Mouse (Mus musculus) lung, embryonic 15.5 days (tissue): Measurements from ENCODE around the gene Ahcyl1. TPM values are rescaled to one million over a fixed set of nuclear protein-coding genes. Genes with fewer than 3 reads are reported as not detected.

ENCODE experiments used
- ATAC-seq: fragments of 200-750 bp; cut with Nextera tagmentation; 2 replicates; pipeline ENCODE4 v1.8.0; 2017; ENCODE audit warnings: moderate number of reproducible peaks, borderline replicate concordance; ENCODE audit not compliant: low FRiP score, low TSS enrichment; ENCODE audit errors: extremely low read depth
- H3K27ac ChIP-seq: fragments of 300-500 bp; sonication (generic); 2 replicates; pipeline ENCODE4 v1.5.1; 2015; ENCODE audit warnings: moderate library complexity, mild to moderate bottlenecking, inconsistent platforms
- H3K27me3 ChIP-seq: fragments of 300-500 bp; sonication (generic); 2 replicates; pipeline ENCODE4 v1.6.1; 2015; ENCODE audit warnings: inconsistent platforms
- H3K36me3 ChIP-seq: fragments of 300-500 bp; sonication (generic); 2 replicates; pipeline ENCODE4 v1.6.1; 2015; ENCODE audit warnings: inconsistent platforms
- H3K4me1 ChIP-seq: fragments of 300-500 bp; sonication (generic); 2 replicates; pipeline ENCODE4 v1.6.1; 2015; ENCODE audit warnings: inconsistent platforms
- H3K4me2 ChIP-seq: fragments of 300-500 bp; sonication (generic); 2 replicates; pipeline ENCODE4 v1.6.1; 2015; ENCODE audit warnings: inconsistent platforms, mild to moderate bottlenecking, moderate library complexity
- H3K4me3 ChIP-seq: fragments of 300-500 bp; sonication (generic); 2 replicates; pipeline ENCODE4 v1.5.1; 2015; ENCODE audit warnings: mild to moderate bottlenecking, inconsistent platforms
- H3K9ac ChIP-seq: fragments of 300-500 bp; sonication (generic); 2 replicates; pipeline ENCODE4 v1.6.1; 2015; ENCODE audit warnings: inconsistent platforms
- H3K9me3 ChIP-seq: fragments of 300-500 bp; sonication (generic); 2 replicates; pipeline ENCODE4 v1.6.1; 2016; ENCODE audit warnings: inconsistent platforms
- WGBS: fragments of 180-500 bp; shearing (Covaris S2); methylation state at CpG from one replicate; pipeline ENCODE4 v1.1.7; 2015; 5-methylcytosine and 5-hydroxymethylcytosine counted together
- polyA plus RNA-seq: library from polyadenylated mRNA; unstranded; fragments of >200 nt; fragmentation: Nextera tagmentation; extraction: Ambion mirVana; gene quantifications from 2 replicates; pipeline ENCODE4 v1.2.1, GENCODE M21; 2015

Ahcyl1 gene
- polyA plus RNA-seq = 83.3 and 88.4 TPM in 2 replicates

DNA sequence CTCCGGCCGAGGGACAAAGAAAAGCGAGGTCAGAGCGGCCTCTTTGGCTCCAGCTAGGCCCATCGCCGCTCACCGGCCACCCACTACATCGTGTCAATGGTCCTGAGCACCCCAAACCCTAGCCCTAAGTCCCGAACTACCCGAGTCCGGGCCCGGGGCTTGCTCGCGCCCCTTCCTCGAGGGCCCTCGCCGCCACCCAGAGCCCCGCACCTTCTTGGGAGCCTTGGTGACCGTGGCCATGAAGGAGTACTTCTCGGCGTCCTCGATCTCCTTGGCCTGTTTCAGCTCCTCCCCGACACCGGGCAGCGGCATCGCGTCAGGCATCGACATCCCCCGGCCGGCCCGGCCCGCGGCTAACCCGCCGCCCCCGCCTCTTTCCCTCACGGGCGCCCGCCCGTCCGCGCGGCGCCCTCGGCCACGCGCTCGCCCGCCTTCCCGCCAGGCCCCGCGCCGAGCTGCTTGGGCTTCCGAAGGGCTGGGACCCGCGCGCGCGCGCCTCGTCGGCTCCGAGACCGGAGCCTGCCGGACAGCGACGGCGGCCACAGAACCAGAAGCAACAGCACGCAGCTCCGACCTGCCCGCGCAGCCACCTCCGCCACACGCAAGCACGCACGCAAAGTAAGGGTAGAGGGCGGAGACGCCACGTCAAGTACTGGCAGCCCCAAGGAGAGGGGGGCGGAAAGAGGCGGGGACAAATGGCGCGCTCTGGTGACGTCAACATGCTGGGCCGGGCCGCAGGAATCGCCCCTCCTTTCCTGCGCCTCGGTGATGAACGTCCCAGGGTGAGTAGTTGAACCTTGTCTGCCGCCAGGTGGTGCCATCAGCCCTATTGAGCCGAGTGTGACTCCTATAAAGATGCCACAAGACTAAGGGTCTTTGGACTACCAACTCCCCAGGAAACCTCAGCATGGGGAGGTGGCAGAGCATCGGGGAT lies at the start of gene Ahcyl1:
TSS of gene Ahcyl1 (minus strand) at position 613 of the 934 bp plus-strand sequence.
- Histone ChIP-seq H3K9ac (peak within 1 kb of the TSS; percentile 94), H3K4me1 (peaks cover 22% of the 10 kb centered on the region), H3K36me3 (no peaks in the 10 kb centered on the region), H3K27me3 (no peaks in the 10 kb centered on the region), H3K4me2 (peak within 1 kb of the TSS; percentile 81), H3K9me3 (no peaks in the 10 kb centered on the region), H3K4me3 (peak within 1 kb of the TSS; percentile 82), H3K27ac (peak within 1 kb of the TSS; percentile 96)
- ATAC-seq = peak; percentile 99
- WGBS = under 1% methylated on average over 89 of the region's 93 CpGs

- H3K27ac ChIP-seq = no peak overlapping the region
- H3K4me1 ChIP-seq = peaks cover 28% of the 10 kb centered on the region
- H3K36me3 ChIP-seq = peaks cover 19% of the 10 kb centered on the region; the same call in 1 of the 2 replicates
- no peaks in the 10 kb centered on the region for H3K9me3 ChIP-seq
- H3K27me3 ChIP-seq = no peaks in the 10 kb centered on the region
- 81% methylated on average over 3 of the region's 3 CpGs for WGBS
- H3K9ac ChIP-seq = no peak overlapping the region
- no peak for ATAC-seq
- no peak overlapping the region for H3K4me2 ChIP-seq
- no peak overlapping the region for H3K4me3 ChIP-seq
These were observed 49.7 kb upstream of the Ahcyl1 start for GRCm38 (mm10) chr3:107746026-107746425.

DNA sequence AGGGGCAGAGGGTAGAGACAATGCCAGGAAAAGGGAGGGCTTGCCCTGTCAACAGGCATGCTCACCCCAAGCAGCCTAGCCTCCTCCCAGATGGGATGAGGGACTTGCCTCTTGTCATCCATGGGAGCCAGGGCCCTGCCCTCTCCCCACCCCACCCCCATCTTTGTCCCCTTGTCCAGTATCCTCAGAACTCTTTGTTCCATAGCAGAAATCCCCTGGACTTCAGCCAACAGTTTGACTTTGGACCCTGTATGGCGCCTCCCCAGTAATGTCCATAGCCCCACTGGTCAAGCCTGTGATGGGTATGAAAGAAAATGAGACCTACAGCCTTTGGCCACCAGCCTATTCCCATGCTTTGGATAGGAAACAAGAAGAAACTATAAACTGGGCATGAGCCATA lies 47.3 kb upstream of the Ahcyl1 start:
- Histone ChIP-seq H3K27ac (peak overlapping the region; percentile 2; the same call in 1 of the 2 replicates), H3K4me3 (no peak overlapping the region), H3K36me3 (peaks cover 9% of the 10 kb centered on the region; the same call in 1 of the 2 replicates), H3K27me3 (no peaks in the 10 kb centered on the region), H3K9ac (no peak overlapping the region), H3K9me3 (no peaks in the 10 kb centered on the region), H3K4me1 (peaks cover 43% of the 10 kb centered on the region), H3K4me2 (no peak overlapping the region)
- ATAC-seq = no peak
- 67% methylated on average over 1 of the region's 1 CpGs for whole genome bisulfite sequencing

GRCm38 (mm10) chr3:107743107-107743506 lies 46.7 kb upstream of the Ahcyl1 start:
- H3K9ac ChIP-seq = no peak overlapping the region
- no peak overlapping the region for H3K4me3 ChIP-seq
- peaks cover 4% of the 10 kb centered on the region; the same call in 1 of the 2 replicates for H3K36me3 ChIP-seq
- no peak overlapping the region for H3K4me2 ChIP-seq
- no peaks in the 10 kb centered on the region for H3K9me3 ChIP-seq
- no peak for ATAC-seq
- WGBS = 33% methylated on average over 3 of the region's 3 CpGs
- peaks cover 43% of the 10 kb centered on the region for H3K4me1 ChIP-seq
- H3K27me3 ChIP-seq = no peaks in the 10 kb centered on the region
- no peak overlapping the region for H3K27ac ChIP-seq

GRCm38 (mm10) chr3:107742071-107742710 lies 45.8 kb upstream of the Ahcyl1 start:
- Histone ChIP-seq H3K36me3 (no peaks in the 10 kb centered on the region; the same call in 1 of the 2 replicates), H3K4me2 (no peak overlapping the region), H3K9me3 (no peaks in the 10 kb centered on the region), H3K4me3 (no peak overlapping the region), H3K4me1 (peaks cover 43% of the 10 kb centered on the region), H3K9ac (no peak overlapping the region), H3K27me3 (no peaks in the 10 kb centered on the region), H3K27ac (0 out of 2 replicates have a peak overlapping the region, but pooled peaks have one; percentile 7)
- no peak for ATAC-seq
- 92% methylated on average over 10 of the region's 10 CpGs for WGBS

DNA sequence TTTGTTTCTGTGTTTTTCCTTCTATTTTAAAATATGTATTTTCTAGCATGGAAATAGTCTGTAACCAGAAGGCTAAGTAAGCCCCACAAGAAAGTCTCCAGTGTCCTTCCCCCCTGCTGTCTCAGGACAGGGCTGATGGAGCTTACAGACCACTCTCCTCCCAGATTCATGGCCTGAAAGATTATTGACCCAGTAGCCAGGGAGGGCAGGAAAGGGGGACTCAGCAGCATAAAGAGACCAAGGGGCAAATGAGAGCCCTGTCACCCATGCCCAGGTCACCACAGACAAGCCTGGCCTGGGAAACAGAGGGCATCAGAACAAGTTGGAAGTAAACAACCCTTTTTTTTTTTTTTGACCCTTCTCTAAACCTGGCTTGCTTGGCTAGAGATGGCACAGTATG lies 45.0 kb upstream of the Ahcyl1 start:
- ATAC-seq = no peak
- Histone ChIP-seq H3K9ac (no peak overlapping the region; the same call in 1 of the 2 replicates), H3K36me3 (no peaks in the 10 kb centered on the region; the same call in 1 of the 2 replicates), H3K4me2 (no peak overlapping the region), H3K9me3 (no peaks in the 10 kb centered on the region), H3K4me3 (no peak overlapping the region), H3K27me3 (no peaks in the 10 kb centered on the region), H3K4me1 (peaks cover 43% of the 10 kb centered on the region), H3K27ac (peak overlapping the region; percentile 72)

DNA sequence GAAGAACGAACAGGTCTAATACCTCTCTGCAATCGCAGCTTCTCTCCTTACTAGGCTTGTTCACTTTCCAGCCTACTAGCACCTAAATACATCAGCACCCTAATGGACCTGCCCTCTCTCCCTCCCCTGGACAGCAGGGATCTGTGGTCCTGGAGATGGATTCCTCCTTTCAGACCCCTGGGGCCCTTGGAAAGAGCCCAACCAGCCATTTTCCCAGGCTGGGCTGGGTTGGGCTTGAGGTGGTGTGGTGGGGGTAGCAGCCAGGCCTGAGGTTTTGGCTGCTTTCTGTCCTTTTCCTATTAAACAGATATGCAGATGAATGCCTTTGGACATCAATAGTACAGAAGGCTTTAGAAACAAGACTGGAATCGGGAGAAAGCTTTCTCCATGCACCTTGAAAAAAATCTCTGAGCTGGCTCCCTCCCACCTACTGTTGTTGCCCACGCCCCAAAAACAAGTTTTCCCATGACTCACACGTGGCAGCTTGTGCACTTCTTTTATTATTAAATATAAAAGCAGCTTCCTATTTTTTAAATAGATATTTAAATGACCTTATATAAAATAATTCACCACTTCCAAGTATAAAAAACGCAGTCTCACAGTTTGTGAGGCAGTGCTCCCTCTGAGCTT lies 44.3 kb upstream of the Ahcyl1 start:
- H3K9ac ChIP-seq = no peak overlapping the region
- 9% methylated on average over 6 of the region's 6 CpGs for WGBS
- H3K4me1 ChIP-seq = peaks cover 43% of the 10 kb centered on the region
- no peak overlapping the region for H3K4me3 ChIP-seq
- no peaks in the 10 kb centered on the region; the same call in 1 of the 2 replicates for H3K36me3 ChIP-seq
- peak; percentile 91 for ATAC-seq
- H3K27ac ChIP-seq = peak overlapping the region; percentile 72
- no peaks in the 10 kb centered on the region for H3K9me3 ChIP-seq
- H3K4me2 ChIP-seq = no peak overlapping the region; the same call in 1 of the 2 replicates
- no peaks in the 10 kb centered on the region for H3K27me3 ChIP-seq

DNA sequence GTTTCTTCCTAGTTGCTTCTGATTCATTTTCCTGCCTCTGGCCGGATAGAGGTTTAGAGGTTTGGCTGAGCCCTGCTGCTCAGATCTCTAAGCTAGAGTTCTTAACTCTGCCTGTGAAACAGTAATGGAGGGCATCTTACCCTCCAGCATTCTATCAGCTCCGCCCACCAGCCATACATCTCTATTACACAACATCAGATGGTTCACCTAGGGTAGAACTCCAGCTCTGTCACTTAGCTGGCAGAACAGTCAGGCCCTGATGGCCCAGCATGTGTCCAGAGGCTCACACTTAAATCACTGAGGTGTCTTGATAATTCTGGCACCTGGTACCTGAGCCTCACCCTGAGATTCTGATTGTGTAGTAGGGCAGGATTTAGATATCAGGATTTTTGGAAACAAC lies 43.6 kb upstream of the Ahcyl1 start:
- Histone ChIP-seq H3K9ac (no peak overlapping the region), H3K36me3 (no peaks in the 10 kb centered on the region; the same call in 1 of the 2 replicates), H3K4me2 (no peak overlapping the region), H3K4me1 (peaks cover 43% of the 10 kb centered on the region), H3K4me3 (no peak overlapping the region), H3K27ac (peak overlapping the region; percentile 72), H3K27me3 (no peaks in the 10 kb centered on the region), H3K9me3 (no peaks in the 10 kb centered on the region)
- 0 out of 2 replicates have a peak, but pooled peaks have one; percentile 28 for ATAC-seq
- WGBS = 69% methylated on average over 2 of the region's 2 CpGs

DNA sequence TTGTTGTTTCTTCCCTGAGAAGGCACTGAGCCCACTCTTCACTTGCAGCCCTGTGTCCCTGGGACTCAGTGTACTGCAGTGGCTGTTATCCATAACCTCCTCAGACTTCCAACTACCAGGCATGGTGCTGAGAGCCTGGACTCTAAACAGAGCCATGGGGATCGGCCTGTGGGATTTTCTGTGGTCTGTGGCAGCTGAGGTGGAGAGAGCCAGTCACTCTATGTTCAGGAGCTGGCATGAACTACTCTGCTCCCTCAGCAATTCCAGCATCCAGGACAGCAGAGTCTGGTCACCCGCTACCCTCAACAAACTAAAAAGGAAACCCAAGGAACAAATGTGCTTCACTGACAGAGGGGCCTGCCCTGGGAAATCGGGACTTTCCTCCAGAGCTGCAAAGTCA lies 43.1 kb upstream of the Ahcyl1 start:
- H3K27ac ChIP-seq = peak overlapping the region; percentile 3; the same call in 1 of the 2 replicates
- no peak overlapping the region for H3K4me2 ChIP-seq
- no peak overlapping the region for H3K4me3 ChIP-seq
- peaks cover 43% of the 10 kb centered on the region for H3K4me1 ChIP-seq
- H3K36me3 ChIP-seq = no peaks in the 10 kb centered on the region; the same call in 1 of the 2 replicates
- H3K27me3 ChIP-seq = no peaks in the 10 kb centered on the region
- H3K9ac ChIP-seq = no peak overlapping the region
- H3K9me3 ChIP-seq = no peaks in the 10 kb centered on the region
- ATAC-seq = no peak
- 69% methylated on average over 3 of the region's 3 CpGs for WGBS

GRCm38 (mm10) chr3:107738620-107739019 lies 42.3 kb upstream of the Ahcyl1 start:
- H3K9me3 ChIP-seq = no peaks in the 10 kb centered on the region
- H3K9ac ChIP-seq = no peak overlapping the region
- 71% methylated on average over 1 of the region's 1 CpGs for WGBS
- no peak overlapping the region for H3K27ac ChIP-seq
- peaks cover 39% of the 10 kb centered on the region for H3K4me1 ChIP-seq
- no peaks in the 10 kb centered on the region; the same call in 1 of the 2 replicates for H3K36me3 ChIP-seq
- no peak overlapping the region for H3K4me3 ChIP-seq
- ATAC-seq = no peak
- H3K27me3 ChIP-seq = no peaks in the 10 kb centered on the region
- no peak overlapping the region for H3K4me2 ChIP-seq

DNA sequence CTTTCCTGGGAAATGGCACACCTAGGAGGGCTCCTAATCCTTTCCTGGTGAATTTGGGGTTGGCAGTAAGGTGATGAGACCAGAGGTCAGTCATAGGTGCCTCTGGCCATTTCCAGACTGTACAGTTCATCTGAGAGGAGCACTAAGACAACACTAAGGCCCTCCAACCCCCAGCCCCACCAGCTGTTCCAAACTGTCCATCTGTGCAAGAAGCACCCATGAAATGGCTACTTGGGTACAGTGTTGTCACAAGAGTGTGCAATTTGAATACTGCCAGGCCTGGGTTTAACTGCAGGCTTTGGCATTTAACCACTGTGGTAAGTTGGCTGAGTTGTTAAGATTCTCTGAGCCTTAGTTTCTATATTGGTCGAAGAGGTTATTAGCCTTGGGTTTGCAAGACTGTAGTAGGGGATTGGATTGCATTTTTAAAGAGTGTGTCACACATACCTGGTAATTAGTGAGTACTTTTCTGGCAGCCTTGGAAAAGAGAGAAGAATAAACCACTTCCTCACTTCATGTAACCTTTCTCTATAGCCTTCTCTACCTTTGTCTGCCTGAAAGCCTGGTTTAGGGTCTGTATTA lies 41.3 kb upstream of the Ahcyl1 start:
- no peaks in the 10 kb centered on the region; the same call in 1 of the 2 replicates for H3K36me3 ChIP-seq
- H3K9ac ChIP-seq = no peak overlapping the region
- no peaks in the 10 kb centered on the region for H3K9me3 ChIP-seq
- 69% methylated on average over 1 of the region's 1 CpGs for WGBS
- no peak overlapping the region for H3K4me3 ChIP-seq
- no peaks in the 10 kb centered on the region for H3K27me3 ChIP-seq
- no peak for ATAC-seq
- peaks cover 30% of the 10 kb centered on the region for H3K4me1 ChIP-seq
- H3K27ac ChIP-seq = no peak overlapping the region
- no peak overlapping the region for H3K4me2 ChIP-seq
